Mouse (Mus musculus) liver, adult 2 months (tissue): ENCODE measurements around the gene Cdh13.

ENCODE experiments used
- CTCF ChIP-seq: fragments of 200-500 bp; IDR thresholded peaks from 2 replicates; pipeline ENCODE4 v1.5.1; 2011; ENCODE audit warnings: low read depth, low read length, control low read depth
- POLR2A ChIP-seq: fragments of 200-500 bp; IDR thresholded peaks from 2 replicates; pipeline ENCODE4 v1.6.1; 2011; ENCODE audit warnings: low read length, control low read depth; ENCODE audit not compliant: insufficient read depth; ENCODE audit errors: extremely low read depth

DNA sequence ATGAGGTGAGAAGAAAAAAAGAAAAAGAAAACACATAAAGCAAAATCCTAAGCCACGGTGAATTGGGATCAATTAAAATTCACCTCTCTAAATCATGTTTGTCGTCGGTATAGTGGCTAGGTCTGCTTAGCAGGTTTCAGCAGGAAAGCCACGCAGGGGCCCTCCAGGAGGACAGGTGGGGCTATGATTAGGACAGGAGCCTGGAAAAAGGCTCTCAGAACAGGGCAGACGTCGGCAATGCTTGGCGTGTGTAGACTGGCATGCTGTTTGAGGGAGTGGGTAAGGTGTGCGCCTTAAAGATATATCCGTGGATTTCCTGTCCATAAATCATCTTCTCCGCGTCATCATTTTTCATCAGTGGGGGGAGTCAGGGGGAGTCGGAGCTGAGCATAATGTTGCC is 32.9 kb downstream of the Cdh13 start:
- TF ChIP-seq CTCF (no peak), POLR2A (no peak)
